Mouse (Mus musculus) regulatory T cell (primary cell): ENCODE data around the gene Taar2.

Experiments
- in situ Hi-C: fragments of 300-600 bp; cut with MboI, MseI; formaldehyde crosslinking; loops from one replicate; pipeline ENCODE4 v1.15.1; 2025; ENCODE audit warnings: high pct_unique_total_duplicates

The Taar2 gene

DNA sequence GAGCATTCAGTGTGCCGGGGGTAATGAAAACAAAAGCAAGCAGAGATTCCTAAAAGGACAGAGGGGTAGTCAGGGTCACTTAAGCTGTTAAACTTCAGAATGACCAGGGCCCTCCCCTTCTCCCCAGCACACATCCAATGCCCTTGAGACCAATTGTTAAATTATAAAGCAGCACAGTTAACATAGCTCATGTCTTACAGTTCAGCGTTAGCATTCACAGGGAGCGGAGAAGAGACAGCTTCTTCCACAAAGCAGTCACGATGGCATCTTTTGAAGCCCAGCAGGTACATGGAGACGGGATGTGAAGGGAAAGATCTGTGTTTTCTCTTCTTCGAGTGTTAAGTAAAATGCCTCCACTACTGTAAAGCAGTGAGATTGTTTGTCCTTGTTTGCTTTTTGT lies at the start of gene Taar2:
Taar2 (plus strand) TSS at position 261 of the 400 bp plus-strand sequence.
- in situ Hi-C loops, result no loop called here

DNA sequence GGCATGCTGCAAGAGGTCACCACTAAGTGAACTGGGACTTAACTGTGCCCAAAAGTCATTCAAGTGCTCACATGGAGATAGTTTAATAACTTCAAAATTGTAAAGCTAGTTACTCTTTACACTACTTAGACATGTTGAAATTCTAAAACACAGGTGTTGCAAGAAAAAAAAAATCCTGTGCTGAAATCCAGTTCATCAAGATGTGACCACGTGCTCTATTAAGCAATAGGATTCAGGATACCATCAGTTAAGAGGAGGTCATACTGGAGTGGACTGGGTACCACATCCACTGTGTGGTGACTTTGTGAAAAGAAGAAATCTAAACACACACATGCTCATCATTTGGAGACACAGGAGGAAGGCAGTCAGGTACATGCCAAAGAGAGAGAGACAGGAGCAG lies 45.4 kb upstream of the Taar2 start:
- in situ Hi-C loops, result no loop called here

- in situ Hi-C loops, result no loop called here
These were observed 43.6 kb upstream of the Taar2 start, which contains the start of gene Vnn1 for GRCm38 (mm10) chr10:23894601-23895349. Gene Vnn1, plus strand, starts transcription at chr10:23894688.

GRCm38 (mm10) chr10:23895376-23895775 lies 43.0 kb upstream of the Taar2 start:
- in situ Hi-C loops, result no loop called here

GRCm38 (mm10) chr10:23901119-23901518 lies 37.3 kb upstream of the Taar2 start:
- in situ Hi-C loops, result no loop called here

DNA sequence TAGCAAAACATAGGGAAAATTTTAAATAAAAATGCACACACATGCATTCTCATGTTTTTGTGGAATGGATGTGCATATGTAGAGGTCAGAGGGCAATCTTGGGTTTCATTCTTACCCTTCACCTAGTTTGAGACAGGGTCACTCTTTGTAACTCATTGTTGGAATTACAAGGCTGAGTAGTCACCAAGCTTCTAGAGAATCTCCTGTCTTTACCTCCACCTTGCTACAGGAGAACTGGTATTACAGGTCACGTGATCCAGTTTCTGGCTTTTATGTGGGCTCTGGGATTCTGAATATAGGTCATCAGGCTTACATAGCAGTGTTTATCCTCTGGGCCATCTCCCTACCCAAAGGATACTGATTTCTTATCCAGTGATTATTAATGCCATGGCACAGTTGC lies 32.7 kb upstream of the Taar2 start:
- in situ Hi-C loops, result no loop called here

DNA sequence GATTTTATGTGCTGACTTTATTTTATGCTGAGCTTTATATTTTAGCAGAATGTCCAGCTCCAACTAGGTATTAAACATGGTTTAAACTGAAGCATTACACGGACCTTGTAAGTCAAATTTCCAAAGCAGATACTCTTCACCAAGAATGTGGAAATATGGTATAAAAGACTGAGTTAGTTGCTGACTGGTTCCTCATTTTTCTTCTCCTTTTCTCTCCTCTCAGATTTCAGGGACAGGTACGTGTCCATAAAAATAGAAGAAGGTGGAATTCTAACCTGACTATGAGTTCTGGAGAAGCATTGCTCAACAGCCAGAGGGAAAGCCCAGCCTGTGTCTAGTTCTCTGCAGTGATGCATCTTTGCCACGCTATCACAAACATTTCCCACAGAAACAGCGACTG lies 18.3 kb upstream of the Taar2 start, which contains the start of gene Taar1:
Taar1 (plus strand) TSS at position 301 of the 400 bp plus-strand sequence.
- in situ Hi-C loops, result no loop called here

DNA sequence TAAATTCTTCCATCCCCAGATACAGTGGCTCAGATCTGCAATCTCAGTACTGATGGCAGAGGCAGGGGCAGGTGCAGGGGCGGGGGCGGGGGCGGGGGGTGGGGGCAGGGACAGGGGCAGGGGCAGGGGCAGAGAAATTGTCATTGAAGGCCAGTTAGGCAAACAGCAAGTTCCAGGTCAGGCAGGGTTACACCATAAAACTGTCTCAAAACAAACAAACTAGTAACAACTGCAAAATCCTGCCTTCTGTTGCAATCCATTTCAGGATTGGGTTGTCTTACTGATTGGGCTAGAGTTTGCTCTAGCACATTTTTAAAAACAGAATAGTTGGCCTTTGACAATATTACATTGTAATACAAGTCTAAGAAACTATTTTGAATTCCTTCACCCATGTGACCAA lies 15.9 kb upstream of the Taar2 start:
- in situ Hi-C loops, result no loop called here

DNA sequence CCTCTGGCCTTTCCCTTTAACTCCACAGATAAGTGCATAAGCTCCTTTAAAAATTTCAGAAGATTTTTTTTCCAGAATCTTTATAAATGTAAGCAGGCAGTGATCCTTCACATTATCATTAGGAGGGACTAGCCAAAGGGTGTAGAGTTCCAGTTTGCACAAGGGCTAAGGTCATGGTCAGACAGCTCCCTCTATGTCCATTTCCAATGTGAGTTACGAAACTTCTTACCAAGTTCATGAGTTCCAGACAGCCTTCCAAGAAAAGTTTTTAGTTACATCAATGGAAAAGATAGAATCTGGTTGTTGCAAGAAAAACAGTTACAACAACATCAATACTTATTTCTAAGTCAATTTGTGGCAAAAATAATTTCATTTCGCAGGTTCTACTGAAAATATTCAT lies 14.4 kb upstream of the Taar2 start:
- in situ Hi-C loops, result no loop called here

GRCm38 (mm10) chr10:23937613-23938012 lies 759 bp upstream of the Taar2 start:
- in situ Hi-C loops, result no loop called here

- in situ Hi-C loops, result no loop called here
These were observed 4.1 kb downstream of the Taar2 start for GRCm38 (mm10) chr10:23942465-23942864.

GRCm38 (mm10) chr10:23948026-23948425 lies 9.7 kb downstream of the Taar2 start:
- in situ Hi-C loops, result no loop called here

GRCm38 (mm10) chr10:23949508-23950005 lies 11.2 kb downstream of the Taar2 start, which contains the start of gene Taar3:
Gene Taar3, plus strand, starts transcription at chr10:23949558.
- in situ Hi-C loops, result loop anchor here (25.0 kb wide), 1 partner anchor 363 kb away; no protein-coding TSS in a partner anchor

DNA sequence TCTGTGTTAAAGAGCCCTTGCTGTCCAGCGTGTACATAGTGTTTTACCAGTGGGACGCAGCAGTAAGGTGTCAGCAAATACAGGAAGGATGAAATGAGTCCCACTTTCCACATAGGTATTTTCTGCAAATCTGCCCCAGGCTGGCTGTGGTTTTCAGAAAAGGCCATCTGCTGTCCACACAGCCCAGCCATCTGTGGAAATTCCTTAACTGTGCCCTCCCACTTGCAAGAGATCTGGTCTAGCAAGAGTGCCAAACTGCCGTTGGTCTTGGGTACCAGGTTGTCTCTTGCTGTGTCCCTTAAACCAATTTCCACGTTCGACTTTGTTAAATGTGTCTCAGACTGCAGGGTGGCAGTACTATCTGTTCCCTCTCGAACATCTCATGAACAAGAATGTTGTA lies 13.3 kb downstream of the Taar2 start:
- in situ Hi-C loops, result loop anchor here (25.0 kb wide), 1 partner anchor 361 kb away; no protein-coding TSS in a partner anchor

- in situ Hi-C loops, result loop anchor here (25.0 kb wide), 1 partner anchor 353 kb away; no protein-coding TSS in a partner anchor
These were observed 20.7 kb downstream of the Taar2 start for GRCm38 (mm10) chr10:23959071-23959470.

DNA sequence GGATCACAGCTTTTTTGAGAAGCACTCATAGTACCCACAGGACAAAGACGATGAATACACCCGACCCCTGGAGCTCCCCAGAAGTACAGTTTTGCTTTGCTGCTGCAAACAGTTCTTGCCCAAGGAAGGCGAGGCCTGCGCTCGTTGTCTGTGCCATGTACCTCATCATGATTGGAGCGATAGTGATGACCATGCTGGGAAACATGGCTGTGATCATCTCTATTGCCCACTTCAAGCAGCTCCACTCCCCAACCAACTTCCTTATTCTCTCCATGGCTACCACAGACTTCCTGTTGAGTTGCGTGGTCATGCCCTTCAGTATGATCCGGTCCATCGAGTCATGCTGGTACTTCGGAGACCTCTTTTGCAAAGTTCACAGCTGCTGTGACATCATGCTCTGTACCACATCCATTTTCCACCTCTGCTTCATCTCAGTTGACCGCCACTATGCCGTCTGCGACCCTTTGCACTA lies 22.1 kb downstream of the Taar2 start, which contains the start of gene Taar4:
Taar4 (plus strand) TSS at position 51 of the 472 bp plus-strand sequence.
- in situ Hi-C loops, result loop anchor here (25.0 kb wide), 1 partner anchor 352 kb away; no protein-coding TSS in a partner anchor

GRCm38 (mm10) chr10:23963444-23963843 lies 25.1 kb downstream of the Taar2 start:
- in situ Hi-C loops, result loop anchor here (25.0 kb wide), 1 partner anchor 349 kb away; no protein-coding TSS in a partner anchor

DNA sequence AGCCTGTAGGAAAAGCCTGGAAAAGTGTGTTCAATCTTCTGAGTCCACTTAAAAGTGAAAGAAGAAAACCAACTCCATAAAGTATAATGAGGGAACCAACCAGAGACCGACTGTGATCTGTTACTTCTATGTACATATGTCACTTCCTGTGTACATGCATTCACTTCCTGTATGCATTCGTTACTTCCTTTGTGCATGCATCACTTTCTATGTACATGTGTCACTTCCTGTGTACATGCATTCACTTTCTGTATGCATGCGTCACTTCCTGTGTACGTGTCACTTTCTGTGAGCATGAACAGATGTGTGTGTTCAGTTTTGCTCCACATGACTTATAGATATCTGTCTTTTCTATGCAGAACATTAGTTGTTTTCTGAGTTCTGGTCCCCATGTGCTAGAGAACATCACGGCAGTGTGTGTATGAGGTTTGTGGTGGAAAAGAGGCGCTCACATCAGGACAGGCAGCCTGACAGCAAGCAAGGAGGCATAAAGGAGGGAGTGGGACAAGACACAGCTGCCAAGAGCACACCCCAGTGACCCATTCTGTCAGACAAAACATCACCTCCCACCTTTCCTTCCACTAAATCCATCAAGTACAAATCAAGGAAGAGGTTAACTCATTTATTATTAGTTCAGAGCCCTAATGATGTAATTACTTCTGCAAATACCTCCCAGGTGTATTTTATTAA lies 26.7 kb downstream of the Taar2 start:
- in situ Hi-C loops, result loop anchor here (25.0 kb wide), 1 partner anchor 347 kb away; no protein-coding TSS in a partner anchor

DNA sequence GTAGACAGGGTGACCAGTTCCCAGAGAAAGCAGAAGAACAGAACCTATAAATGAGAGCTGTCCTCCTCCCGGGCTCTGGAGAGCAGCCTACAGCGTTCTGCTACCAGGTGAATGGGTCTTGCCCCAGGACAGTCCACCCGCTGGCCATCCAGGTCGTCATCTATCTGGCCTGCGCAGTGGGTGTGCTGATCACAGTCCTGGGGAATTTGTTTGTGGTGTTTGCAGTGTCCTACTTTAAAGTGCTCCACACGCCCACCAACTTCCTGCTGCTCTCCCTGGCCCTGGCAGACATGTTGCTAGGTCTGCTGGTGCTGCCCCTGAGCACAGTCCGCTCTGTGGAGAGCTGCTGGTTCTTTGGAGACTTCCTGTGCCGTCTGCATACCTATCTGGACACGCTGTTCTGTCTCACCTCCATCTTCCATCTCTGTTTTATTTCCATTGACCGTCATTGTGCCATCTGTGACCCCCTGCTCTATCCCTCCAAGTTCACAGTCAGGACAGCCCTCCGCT lies 32.3 kb downstream of the Taar2 start, which contains the start of gene Taar5:
Taar5 (plus strand) TSS at position 51 of the 510 bp plus-strand sequence.
- in situ Hi-C loops, result loop anchor here (25.0 kb wide), 1 partner anchor 342 kb away; no protein-coding TSS in a partner anchor

- in situ Hi-C loops, result loop anchor here (25.0 kb wide), 1 partner anchor 341 kb away; no protein-coding TSS in a partner anchor
These were observed 32.9 kb downstream of the Taar2 start for GRCm38 (mm10) chr10:23971256-23971655.

DNA sequence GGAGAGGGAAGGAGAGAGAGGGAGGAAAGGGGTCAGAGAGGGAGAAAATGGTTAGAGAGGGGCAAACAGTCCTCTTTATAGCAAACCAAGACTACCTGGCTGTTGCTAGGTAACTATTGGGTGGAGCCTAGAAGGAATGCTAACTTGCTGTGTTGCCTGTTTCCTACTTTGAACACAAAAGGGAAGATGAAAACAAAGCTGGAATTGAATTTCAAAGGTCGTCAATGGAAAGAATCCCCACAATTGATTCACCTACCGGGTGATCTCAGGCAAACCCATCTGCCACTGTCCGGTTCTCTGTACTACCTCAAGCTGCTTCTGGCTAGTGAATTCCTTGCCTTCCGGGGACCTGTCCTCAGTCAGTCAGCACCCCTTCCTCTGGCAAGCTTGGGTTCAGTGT lies 39.6 kb downstream of the Taar2 start:
- in situ Hi-C loops, result no loop called here
